Mouse (Mus musculus) midbrain, embryonic 16.5 days (tissue): Measurements from ENCODE around the gene Gm47289. TPM values are rescaled to one million over a fixed set of nuclear protein-coding genes. Genes with fewer than 3 reads are reported as not detected.

ENCODE experiments used
- ATAC-seq: fragments of 200-750 bp; cut with Nextera tagmentation; 2 replicates; pipeline ENCODE4 v1.8.0; 2017; ENCODE audit warnings: moderate TSS enrichment
- H3K27ac ChIP-seq: fragments of 300-500 bp; sonication (generic); 2 replicates; pipeline ENCODE4 v1.5.1; 2014; ENCODE audit warnings: mild to moderate bottlenecking, low read length, mixed read lengths
- H3K27me3 ChIP-seq: fragments of 300-500 bp; sonication (generic); 2 replicates; pipeline ENCODE4 v1.6.1; 2014; ENCODE audit warnings: low read depth, low read length, mixed read lengths; ENCODE audit not compliant: control insufficient read depth, insufficient read depth
- H3K36me3 ChIP-seq: fragments of 300-500 bp; sonication (generic); 2 replicates; pipeline ENCODE4 v1.6.1; 2014; ENCODE audit warnings: mild to moderate bottlenecking, low read length, moderate library complexity, mixed read lengths; ENCODE audit not compliant: control insufficient read depth, insufficient read depth
- H3K4me1 ChIP-seq: fragments of 300-500 bp; sonication (generic); 2 replicates; pipeline ENCODE4 v1.6.1; 2014; ENCODE audit warnings: mild to moderate bottlenecking, low read length, mixed read lengths; ENCODE audit not compliant: control insufficient read depth, insufficient read depth
- H3K4me2 ChIP-seq: fragments of 300-500 bp; sonication (generic); 2 replicates; pipeline ENCODE4 v1.6.1; 2014; ENCODE audit warnings: mild to moderate bottlenecking, low read length, mixed read lengths
- H3K4me3 ChIP-seq: fragments of 300-500 bp; sonication (generic); 2 replicates; pipeline ENCODE4 v1.5.1; 2014; ENCODE audit warnings: low read depth, mild to moderate bottlenecking, low read length, moderate library complexity, mixed read lengths
- H3K9ac ChIP-seq: fragments of 300-500 bp; sonication (generic); 2 replicates; pipeline ENCODE4 v1.6.1; 2014; ENCODE audit warnings: low read depth, low read length, mixed read lengths
- H3K9me3 ChIP-seq: fragments of 300-500 bp; sonication (generic); replicated peaks from 2 replicates; pipeline ENCODE4 v1.6.1; 2014; ENCODE audit warnings: mild to moderate bottlenecking, low read length, mixed read lengths; ENCODE audit not compliant: control insufficient read depth, poor library complexity, severe bottlenecking
- WGBS: fragments of 180-500 bp; shearing (Covaris S2); extraction: QIAGEN DNeasy Blood & Tissue Kit; methylation state at CpG from one replicate; pipeline ENCODE4 v1.1.7; 2014; 5-methylcytosine and 5-hydroxymethylcytosine counted together
- polyA plus RNA-seq: library from polyadenylated mRNA; unstranded; fragments of >200 nt; fragmentation: Nextera tagmentation; extraction: Ambion mirVana; gene quantifications from 2 replicates; pipeline ENCODE4 v1.2.1, GENCODE M21; 2015

The Gm47289 gene
- polyA plus RNA-seq: not detected in 2 replicates

GRCm38 (mm10) chr9:119158861-119159260, at the start of gene Gm47289:
Gene Gm47289 (plus strand): TSS chr9:119159161.
- no peaks in the 10 kb centered on the region for H3K36me3 ChIP-seq
- no peak within 1 kb of the TSS for H3K4me2 ChIP-seq
- no peak within 1 kb of the TSS for H3K9ac ChIP-seq
- WGBS: 58% methylated on average over 4 of the region's 4 CpGs
- H3K27ac ChIP-seq: no peak within 1 kb of the TSS
- no peaks in the 10 kb centered on the region for H3K4me1 ChIP-seq
- no peak within 1 kb of the TSS for H3K4me3 ChIP-seq
- no peaks in the 10 kb centered on the region for H3K9me3 ChIP-seq
- peaks cover 12% of the 10 kb centered on the region for H3K27me3 ChIP-seq
- no peak for ATAC-seq

- Histone ChIP-seq H3K36me3 (no peaks in the 10 kb centered on the region), H3K27ac (no peak overlapping the region), H3K4me2 (no peak overlapping the region), H3K9ac (no peak overlapping the region), H3K9me3 (no peaks in the 10 kb centered on the region), H3K4me1 (no peaks in the 10 kb centered on the region), H3K27me3 (no peaks in the 10 kb centered on the region), H3K4me3 (no peak overlapping the region)
- ATAC-seq: no peak
- 50% methylated on average over 12 of the region's 12 CpGs for WGBS
These were observed 49.1 kb upstream of the Gm47289 start for GRCm38 (mm10) chr9:119109685-119110353.

- H3K4me1 ChIP-seq: no peaks in the 10 kb centered on the region
- ATAC-seq: no peak
- no peaks in the 10 kb centered on the region for H3K36me3 ChIP-seq
- WGBS: 42% methylated on average over 3 of the region's 3 CpGs
- no peaks in the 10 kb centered on the region for H3K9me3 ChIP-seq
- no peaks in the 10 kb centered on the region for H3K27me3 ChIP-seq
- H3K27ac ChIP-seq: no peak overlapping the region
- no peak overlapping the region for H3K4me3 ChIP-seq
- no peak overlapping the region for H3K4me2 ChIP-seq
- H3K9ac ChIP-seq: no peak overlapping the region
These were observed 48.3 kb upstream of the Gm47289 start for GRCm38 (mm10) chr9:119110640-119111039.

- Histone ChIP-seq H3K27me3 (no peaks in the 10 kb centered on the region), H3K4me3 (no peak overlapping the region), H3K4me2 (no peak overlapping the region), H3K36me3 (no peaks in the 10 kb centered on the region), H3K4me1 (no peaks in the 10 kb centered on the region), H3K9ac (no peak overlapping the region), H3K9me3 (no peaks in the 10 kb centered on the region), H3K27ac (no peak overlapping the region)
- ATAC-seq: no peak
- 88% methylated on average over 17 of the region's 17 CpGs for WGBS
These were observed 44.0 kb upstream of the Gm47289 start for GRCm38 (mm10) chr9:119114911-119115310.

- no peak overlapping the region for H3K4me2 ChIP-seq
- H3K27me3 ChIP-seq: no peaks in the 10 kb centered on the region
- H3K4me3 ChIP-seq: no peak overlapping the region
- no peaks in the 10 kb centered on the region for H3K36me3 ChIP-seq
- WGBS: 85% methylated on average over 19 of the region's 19 CpGs
- no peaks in the 10 kb centered on the region for H3K4me1 ChIP-seq
- no peak for ATAC-seq
- no peak overlapping the region for H3K9ac ChIP-seq
- no peaks in the 10 kb centered on the region for H3K9me3 ChIP-seq
- no peak overlapping the region for H3K27ac ChIP-seq
These were observed 39.4 kb upstream of the Gm47289 start for GRCm38 (mm10) chr9:119119409-119120167.

- ATAC-seq: no peak
- H3K9ac ChIP-seq: no peak overlapping the region
- WGBS: 82% methylated on average over 3 of the region's 3 CpGs
These were observed 38.8 kb upstream of the Gm47289 start for GRCm38 (mm10) chr9:119120168-119120560.

GRCm38 (mm10) chr9:119122596-119123369, 36.2 kb upstream of the Gm47289 start:
- no peak for ATAC-seq
- H3K36me3 ChIP-seq: no peaks in the 10 kb centered on the region
- 89% methylated on average over 18 of the region's 18 CpGs for WGBS

More at GRCm38 (mm10) chr9:119120168-119120560, 38.8 kb upstream of the Gm47289 start:
- H3K27me3 ChIP-seq: no peaks in the 10 kb centered on the region
- no peaks in the 10 kb centered on the region for H3K4me1 ChIP-seq
- no peak overlapping the region for H3K27ac ChIP-seq
- H3K4me2 ChIP-seq: no peak overlapping the region
- H3K4me3 ChIP-seq: no peak overlapping the region
- no peaks in the 10 kb centered on the region for H3K36me3 ChIP-seq
- no peaks in the 10 kb centered on the region for H3K9me3 ChIP-seq

GRCm38 (mm10) chr9:119128436-119129181, 30.4 kb upstream of the Gm47289 start:
- no peak overlapping the region for H3K27ac ChIP-seq
- no peaks in the 10 kb centered on the region for H3K9me3 ChIP-seq
- no peak overlapping the region for H3K4me2 ChIP-seq
- no peak overlapping the region for H3K4me3 ChIP-seq
- no peak for ATAC-seq
- H3K9ac ChIP-seq: no peak overlapping the region
- H3K36me3 ChIP-seq: no peaks in the 10 kb centered on the region
- 81% methylated on average over 12 of the region's 12 CpGs for WGBS
- no peaks in the 10 kb centered on the region for H3K4me1 ChIP-seq
- H3K27me3 ChIP-seq: no peaks in the 10 kb centered on the region

More at GRCm38 (mm10) chr9:119122596-119123369, 36.2 kb upstream of the Gm47289 start:
- Histone ChIP-seq H3K4me3 (no peak overlapping the region), H3K27me3 (no peaks in the 10 kb centered on the region), H3K4me1 (no peaks in the 10 kb centered on the region), H3K9ac (no peak overlapping the region), H3K4me2 (no peak overlapping the region), H3K9me3 (no peaks in the 10 kb centered on the region), H3K27ac (no peak overlapping the region)
